Mouse (Mus musculus): ENCODE measurements around the gene Dgkg. TPM values are rescaled to one million over a fixed set of nuclear protein-coding genes. Genes with fewer than 3 reads are reported as not detected.

Dgkg gene
- 0.12 and 0.14 TPM in 2 replicates for polyA plus RNA-seq (2014; fragmentation: Nextera tagmentation; extraction: Ambion mirVana)

GRCm38 (mm10) chr16:22656533-22657444 is at the start of gene Dgkg:
TSS of gene Dgkg (minus strand) at chr16:22657221.
- ATAC-seq (ENCODE audit: low FRiP score) (peak; percentile 57), DNase-seq (ENCODE audit: low spot score) (peak; percentile 49)
- no peaks in the 10 kb centered on the region for H3K9me3 ChIP-seq (ENCODE audit: control insufficient read depth, low read length)
- 1% methylated on average over 63 of the region's 63 CpGs for WGBS
- H3K9ac ChIP-seq (ENCODE audit: low read depth, low read length) = peak within 1 kb of the TSS; percentile 42
- peaks cover 29% of the 10 kb centered on the region for H3K27me3 ChIP-seq (ENCODE audit: control insufficient read depth, insufficient read depth, low read length)
- H3K36me3 ChIP-seq (ENCODE audit: control insufficient read depth, insufficient read depth, low read length) = no peaks in the 10 kb centered on the region
- H3K4me1 ChIP-seq (replicated peaks; ENCODE audit: control insufficient read depth, insufficient read depth, low read length) = no peaks in the 10 kb centered on the region
- H3K27ac ChIP-seq (ENCODE audit: low read depth, low read length) = no peak within 1 kb of the TSS
- peak within 1 kb of the TSS; percentile 43 for H3K4me3 ChIP-seq (ENCODE audit: low read depth, low read length)
- peak within 1 kb of the TSS; percentile 84 for H3K4me2 ChIP-seq (replicated peaks; ENCODE audit: low read depth, low read length)

- WGBS = 54% methylated on average over 6 of the region's 6 CpGs
Measured at GRCm38 (mm10) chr16:22704946-22705345, 47.9 kb upstream of the Dgkg start.

DNA sequence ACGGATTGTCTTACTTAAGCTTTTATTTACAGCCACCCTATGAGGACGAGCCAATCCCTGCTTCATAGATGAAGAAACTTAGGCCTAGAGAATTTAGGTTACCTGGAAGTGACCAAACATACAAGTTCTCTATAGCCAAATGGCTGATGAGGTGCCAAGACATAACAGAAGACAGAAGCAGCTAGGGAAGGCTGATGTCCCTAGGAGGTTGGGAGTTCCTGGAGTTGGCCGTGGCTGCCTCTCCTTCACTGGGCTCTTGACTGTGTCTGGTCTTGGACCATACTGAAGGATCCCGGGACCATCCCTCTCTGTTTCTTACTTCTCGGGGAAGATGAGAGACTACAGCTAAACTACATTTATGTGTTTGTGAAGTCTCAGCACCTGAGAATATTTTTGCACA is 47.1 kb upstream of the Dgkg start:
- no peak overlapping the region for H3K27ac ChIP-seq (ENCODE audit: low read depth, low read length)
- no peaks in the 10 kb centered on the region for H3K9me3 ChIP-seq (ENCODE audit: control insufficient read depth, low read length)
- DNase-seq (ENCODE audit: low spot score) (no peak), ATAC-seq (ENCODE audit: low FRiP score) (no peak)
- no peak overlapping the region for H3K4me3 ChIP-seq (ENCODE audit: low read depth, low read length)
- no peaks in the 10 kb centered on the region for H3K27me3 ChIP-seq (ENCODE audit: control insufficient read depth, insufficient read depth, low read length)
- no peak overlapping the region for H3K4me2 ChIP-seq (replicated peaks; ENCODE audit: low read depth, low read length)
- no peak overlapping the region for H3K9ac ChIP-seq (ENCODE audit: low read depth, low read length)
- H3K36me3 ChIP-seq (ENCODE audit: control insufficient read depth, insufficient read depth, low read length) = no peaks in the 10 kb centered on the region
- no peaks in the 10 kb centered on the region for H3K4me1 ChIP-seq (replicated peaks; ENCODE audit: control insufficient read depth, insufficient read depth, low read length)
- 85% methylated on average over 5 of the region's 5 CpGs for WGBS

More at GRCm38 (mm10) chr16:22704946-22705345, 47.9 kb upstream of the Dgkg start:
- DNase-seq (ENCODE audit: low spot score) = no peak
- no peaks in the 10 kb centered on the region for H3K9me3 ChIP-seq (ENCODE audit: control insufficient read depth, low read length)
- no peaks in the 10 kb centered on the region for H3K36me3 ChIP-seq (ENCODE audit: control insufficient read depth, insufficient read depth, low read length)
- no peak for ATAC-seq (ENCODE audit: low FRiP score)
- H3K27ac ChIP-seq (ENCODE audit: low read depth, low read length) = no peak overlapping the region
- H3K9ac ChIP-seq (ENCODE audit: low read depth, low read length) = no peak overlapping the region
- H3K4me2 ChIP-seq (replicated peaks; ENCODE audit: low read depth, low read length) = no peak overlapping the region
- H3K4me3 ChIP-seq (ENCODE audit: low read depth, low read length) = no peak overlapping the region
- H3K4me1 ChIP-seq (replicated peaks; ENCODE audit: control insufficient read depth, insufficient read depth, low read length) = no peaks in the 10 kb centered on the region
- H3K27me3 ChIP-seq (ENCODE audit: control insufficient read depth, insufficient read depth, low read length) = no peaks in the 10 kb centered on the region

GRCm38 (mm10) chr16:22698846-22699760 is 42.1 kb upstream of the Dgkg start:
- no peak overlapping the region for H3K27ac ChIP-seq (ENCODE audit: low read depth, low read length)
- WGBS = 77% methylated on average over 13 of the region's 13 CpGs
- H3K9me3 ChIP-seq (ENCODE audit: control insufficient read depth, low read length) = no peaks in the 10 kb centered on the region
- H3K27me3 ChIP-seq (ENCODE audit: control insufficient read depth, insufficient read depth, low read length) = no peaks in the 10 kb centered on the region
- no peak for ATAC-seq (ENCODE audit: low FRiP score)
- H3K4me2 ChIP-seq (replicated peaks; ENCODE audit: low read depth, low read length) = no peak overlapping the region
- no peak overlapping the region for H3K4me3 ChIP-seq (ENCODE audit: low read depth, low read length)
- no peaks in the 10 kb centered on the region for H3K4me1 ChIP-seq (replicated peaks; ENCODE audit: control insufficient read depth, insufficient read depth, low read length)
- no peak overlapping the region for H3K9ac ChIP-seq (ENCODE audit: low read depth, low read length)
- DNase-seq (ENCODE audit: low spot score) = no peak
- no peaks in the 10 kb centered on the region for H3K36me3 ChIP-seq (ENCODE audit: control insufficient read depth, insufficient read depth, low read length)

DNA sequence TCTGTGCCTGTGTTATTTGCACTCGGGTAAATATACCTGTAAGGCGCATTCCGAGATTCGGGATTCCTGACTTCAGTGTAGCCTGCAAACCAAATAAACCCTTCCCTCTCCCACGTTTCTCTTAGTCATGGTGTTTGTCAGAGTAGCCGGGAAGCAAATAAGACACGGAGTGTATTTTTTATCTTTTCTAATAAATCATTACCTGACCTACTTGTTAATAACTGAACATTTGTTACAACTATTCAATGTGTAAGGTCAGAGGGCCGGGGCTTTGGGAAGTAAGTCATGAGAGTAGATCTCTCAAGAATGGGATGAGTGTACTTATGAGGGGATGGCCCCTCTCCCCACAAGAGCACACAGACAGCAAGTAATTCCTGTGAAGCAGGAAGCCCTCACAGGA is 41.1 kb upstream of the Dgkg start:
- 87% methylated on average over 8 of the region's 8 CpGs for WGBS
- no peaks in the 10 kb centered on the region for H3K4me1 ChIP-seq (replicated peaks; ENCODE audit: control insufficient read depth, insufficient read depth, low read length)
- H3K9ac ChIP-seq (ENCODE audit: low read depth, low read length) = no peak overlapping the region
- H3K36me3 ChIP-seq (ENCODE audit: control insufficient read depth, insufficient read depth, low read length) = no peaks in the 10 kb centered on the region
- no peaks in the 10 kb centered on the region for H3K27me3 ChIP-seq (ENCODE audit: control insufficient read depth, insufficient read depth, low read length)
- DNase-seq (ENCODE audit: low spot score) = no peak
- no peak for ATAC-seq (ENCODE audit: low FRiP score)
- no peak overlapping the region for H3K4me2 ChIP-seq (replicated peaks; ENCODE audit: low read depth, low read length)
- H3K9me3 ChIP-seq (ENCODE audit: control insufficient read depth, low read length) = no peaks in the 10 kb centered on the region
- no peak overlapping the region for H3K27ac ChIP-seq (ENCODE audit: low read depth, low read length)
- H3K4me3 ChIP-seq (ENCODE audit: low read depth, low read length) = no peak overlapping the region

- H3K4me3 ChIP-seq (ENCODE audit: low read depth, low read length) = no peak overlapping the region
- no peaks in the 10 kb centered on the region for H3K4me1 ChIP-seq (replicated peaks; ENCODE audit: control insufficient read depth, insufficient read depth, low read length)
- no peak overlapping the region for H3K4me2 ChIP-seq (replicated peaks; ENCODE audit: low read depth, low read length)
- no peaks in the 10 kb centered on the region for H3K27me3 ChIP-seq (ENCODE audit: control insufficient read depth, insufficient read depth, low read length)
- ATAC-seq (ENCODE audit: low FRiP score) (no peak), DNase-seq (ENCODE audit: low spot score) (no peak)
- 93% methylated on average over 2 of the region's 2 CpGs for WGBS
- no peak overlapping the region for H3K27ac ChIP-seq (ENCODE audit: low read depth, low read length)
- H3K36me3 ChIP-seq (ENCODE audit: control insufficient read depth, insufficient read depth, low read length) = no peaks in the 10 kb centered on the region
- no peaks in the 10 kb centered on the region for H3K9me3 ChIP-seq (ENCODE audit: control insufficient read depth, low read length)
- H3K9ac ChIP-seq (ENCODE audit: low read depth, low read length) = no peak overlapping the region
Measured at GRCm38 (mm10) chr16:22689622-22690021, 32.6 kb upstream of the Dgkg start.

GRCm38 (mm10) chr16:22687711-22688230 is 30.8 kb upstream of the Dgkg start:
- Histone ChIP-seq H3K4me3 (ENCODE audit: low read depth, low read length) (no peak overlapping the region), H3K27ac (ENCODE audit: low read depth, low read length) (no peak overlapping the region), H3K9ac (ENCODE audit: low read depth, low read length) (no peak overlapping the region), H3K4me1 (replicated peaks; ENCODE audit: control insufficient read depth, insufficient read depth, low read length) (no peaks in the 10 kb centered on the region), H3K36me3 (ENCODE audit: control insufficient read depth, insufficient read depth, low read length) (no peaks in the 10 kb centered on the region), H3K4me2 (replicated peaks; ENCODE audit: low read depth, low read length) (no peak overlapping the region), H3K9me3 (ENCODE audit: control insufficient read depth, low read length) (no peaks in the 10 kb centered on the region), H3K27me3 (ENCODE audit: control insufficient read depth, insufficient read depth, low read length) (no peaks in the 10 kb centered on the region)
- 70% methylated on average over 8 of the region's 8 CpGs for whole genome bisulfite sequencing
- DNase-seq (ENCODE audit: low spot score) = no peak
- ATAC-seq (ENCODE audit: low FRiP score) = no peak

DNA sequence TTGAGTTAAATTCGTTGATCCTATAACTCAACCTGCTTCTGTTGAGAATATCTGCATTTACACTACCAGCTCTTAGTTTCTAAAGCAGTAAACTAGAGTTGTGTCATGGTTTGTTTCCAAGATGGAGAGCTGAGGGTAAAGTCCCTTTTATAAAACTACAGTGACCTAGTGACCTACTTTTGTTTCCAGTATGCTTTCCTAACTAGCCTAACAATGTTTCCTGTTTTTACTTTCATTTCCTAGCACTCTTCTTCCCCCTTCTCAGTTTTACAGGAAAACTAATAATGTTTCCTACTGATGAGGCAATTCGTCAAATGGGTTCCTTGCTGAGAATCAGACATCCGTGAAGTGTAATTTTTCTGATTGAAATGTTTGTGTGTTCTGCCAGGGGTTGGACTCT is 26.6 kb upstream of the Dgkg start:
- H3K4me3 ChIP-seq (ENCODE audit: low read depth, low read length) = no peak overlapping the region
- no peaks in the 10 kb centered on the region for H3K9me3 ChIP-seq (ENCODE audit: control insufficient read depth, low read length)
- no peaks in the 10 kb centered on the region for H3K27me3 ChIP-seq (ENCODE audit: control insufficient read depth, insufficient read depth, low read length)
- WGBS = 80% methylated on average over 3 of the region's 3 CpGs
- no peak overlapping the region for H3K27ac ChIP-seq (ENCODE audit: low read depth, low read length)
- no peaks in the 10 kb centered on the region for H3K36me3 ChIP-seq (ENCODE audit: control insufficient read depth, insufficient read depth, low read length)
- no peak overlapping the region for H3K9ac ChIP-seq (ENCODE audit: low read depth, low read length)
- no peak overlapping the region for H3K4me2 ChIP-seq (replicated peaks; ENCODE audit: low read depth, low read length)
- DNase-seq (ENCODE audit: low spot score) (no peak), ATAC-seq (ENCODE audit: low FRiP score) (no peak)
- no peaks in the 10 kb centered on the region for H3K4me1 ChIP-seq (replicated peaks; ENCODE audit: control insufficient read depth, insufficient read depth, low read length)
